Mouse (Mus musculus) layer of hippocampus, postnatal 14 days (tissue): Measurements from ENCODE around the gene Tmem190. TPM values are rescaled to one million over a fixed set of nuclear protein-coding genes. Genes with fewer than 3 reads are reported as not detected.
"Not testable (repeated sequence)": the region's sequence is repeated elsewhere in the genome, so short reads cannot be mapped to it uniquely, and the experiment has no call there.

Source experiments
- DNase-seq, 2 experiments: peaks; one replicate each; pipeline ENCODE4 v3.0.0; 2021 to 2022; ENCODE audit warnings: low spot score in 2 of 2, mixed read lengths in 1 of 2
- total RNA-seq, 2 experiments: library from RNA; stranded (reverse); gene quantifications; 2 replicates each; pipeline ENCODE4 v1.2.3; 2021

The Tmem190 gene
- total RNA-seq, 2 experiments from 2014 or later = not detected

DNA sequence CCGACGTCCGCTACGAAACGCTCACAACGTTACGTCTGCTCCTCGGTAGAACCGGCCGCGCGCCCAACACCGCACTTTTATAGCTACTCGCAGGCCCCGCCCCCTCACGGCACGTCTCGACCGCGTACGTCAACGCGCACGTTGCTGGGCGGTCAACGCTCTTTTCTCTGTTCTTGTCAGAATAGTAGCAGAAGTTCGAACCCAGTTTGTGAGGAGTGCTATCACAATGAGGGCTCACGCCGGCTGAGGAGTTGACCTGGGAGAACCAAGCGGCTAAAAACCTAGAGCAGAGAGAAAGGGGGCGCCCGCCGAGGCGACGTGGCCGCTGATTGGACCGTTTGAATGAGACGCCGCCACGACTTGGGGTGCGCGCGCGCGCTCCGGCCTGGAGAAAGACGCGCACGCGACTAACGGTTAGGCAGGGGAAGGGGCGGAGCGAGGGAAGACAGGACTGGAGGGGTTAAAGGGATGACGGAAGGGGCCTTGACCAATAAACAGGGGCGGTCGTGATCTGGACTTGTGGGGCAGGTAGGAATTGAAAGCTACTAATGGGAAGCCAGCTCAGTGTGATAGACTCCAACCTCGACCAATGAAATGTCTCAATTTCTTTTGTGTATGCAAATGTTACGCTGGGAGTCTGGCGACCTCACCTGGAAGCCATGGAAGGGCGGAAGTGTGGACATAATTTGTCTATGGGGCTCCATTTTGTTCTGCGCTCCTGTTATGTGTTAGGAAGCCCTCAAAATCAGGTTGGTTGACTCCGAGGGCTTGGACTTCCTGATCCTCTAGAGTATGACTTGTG lies 29.8 kb downstream of the Tmem190 start, which contains the start of gene Ube2s:
Gene Ube2s, minus strand, starts transcription at position 288 of the 802 bp plus-strand sequence.
- DNase-seq = peak; percentile 98 to 99

DNA sequence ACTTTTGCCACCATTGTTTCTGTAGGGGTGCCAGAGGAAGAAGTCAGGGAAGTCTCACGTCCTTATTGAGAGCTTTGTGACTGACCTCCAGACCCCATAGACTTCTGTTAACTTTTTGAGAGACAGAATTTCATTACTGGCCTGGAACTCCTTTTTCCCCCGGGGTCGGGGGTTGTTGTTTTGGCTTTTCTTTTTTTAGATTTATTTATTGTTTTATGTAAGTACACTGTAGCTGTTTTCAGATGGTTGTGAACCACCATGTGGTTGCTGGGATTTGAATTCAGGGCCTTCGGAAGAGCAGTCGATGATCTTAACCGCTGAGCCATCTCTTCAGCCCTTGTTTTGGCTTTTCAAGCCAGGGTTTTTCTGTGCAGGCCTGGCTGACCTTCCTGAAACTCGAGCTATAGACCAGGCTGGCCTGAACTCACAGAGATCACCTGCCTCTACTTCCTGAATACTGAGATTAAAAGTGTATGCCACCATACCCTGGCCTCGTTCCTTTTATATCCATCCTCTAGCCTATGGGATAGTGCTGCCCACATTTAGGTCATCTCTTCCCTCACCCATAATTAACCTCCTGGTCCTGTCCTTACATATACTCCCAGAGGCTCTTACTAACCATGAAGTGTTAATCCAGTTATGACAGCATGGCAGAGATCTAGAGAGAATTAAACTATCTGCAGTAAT lies 30.5 kb downstream of the Tmem190 start:
- no peak for DNase-seq

DNA sequence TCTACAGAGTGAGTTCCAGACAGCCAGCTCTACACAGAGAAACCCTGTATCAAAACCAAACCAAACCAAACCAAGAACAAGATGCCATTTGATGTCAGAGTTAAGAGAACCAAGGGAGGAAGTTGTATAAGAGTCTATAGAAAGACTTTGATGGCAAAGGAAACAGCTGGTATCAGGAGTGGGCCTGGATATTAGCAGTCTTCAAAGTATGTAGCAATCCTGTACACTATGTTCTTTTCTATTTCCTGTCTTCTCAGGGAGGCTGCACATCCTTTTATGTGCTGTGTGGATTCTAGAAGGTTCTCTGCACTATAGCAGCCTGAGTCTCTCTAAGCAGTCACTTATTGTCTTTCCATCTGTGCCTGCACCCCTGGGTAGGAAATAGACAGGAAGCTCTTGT lies 33.8 kb downstream of the Tmem190 start:
- DNase-seq = no peak

DNA sequence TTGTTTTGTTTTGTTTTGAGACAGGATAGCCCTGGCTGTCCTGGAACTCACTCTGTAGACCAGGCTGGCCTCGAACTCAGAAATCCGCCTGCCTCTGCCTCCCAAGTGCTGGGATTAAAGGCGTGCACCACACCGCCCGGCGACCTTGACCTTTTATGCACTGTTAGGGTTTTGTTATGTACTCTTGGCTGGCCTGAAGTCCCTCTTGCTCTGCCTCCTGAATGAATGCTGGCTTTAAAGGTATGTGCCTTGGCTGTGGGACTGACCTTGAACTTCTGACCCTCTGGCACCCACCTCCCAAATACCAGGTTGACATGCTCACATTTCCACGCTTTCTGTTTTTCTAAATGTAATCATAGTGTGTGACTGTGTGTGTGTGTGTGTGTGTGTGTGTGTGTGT lies 38.2 kb downstream of the Tmem190 start:
- not testable (repeated sequence) for DNase-seq

DNA sequence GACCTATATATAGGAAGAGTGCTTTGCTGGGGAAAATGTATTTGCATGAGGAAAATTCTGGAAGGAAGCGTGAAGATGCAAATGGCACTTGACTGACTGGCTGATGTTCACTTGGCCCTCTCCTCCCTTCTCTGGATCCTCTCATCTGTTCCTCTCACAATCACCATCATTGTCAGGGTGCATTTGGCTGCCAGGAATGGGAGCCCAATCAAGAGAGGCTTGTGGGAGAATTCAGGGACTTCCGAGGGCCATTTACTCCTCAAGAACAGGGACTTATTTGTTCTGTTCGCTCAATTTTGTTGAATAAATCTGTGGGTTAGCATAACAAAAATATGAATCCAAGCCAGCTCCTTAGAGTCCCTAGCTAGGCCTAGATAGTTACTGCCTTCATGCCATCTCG lies 39.0 kb downstream of the Tmem190 start:
- peak; percentile 38 to 69 for DNase-seq

DNA sequence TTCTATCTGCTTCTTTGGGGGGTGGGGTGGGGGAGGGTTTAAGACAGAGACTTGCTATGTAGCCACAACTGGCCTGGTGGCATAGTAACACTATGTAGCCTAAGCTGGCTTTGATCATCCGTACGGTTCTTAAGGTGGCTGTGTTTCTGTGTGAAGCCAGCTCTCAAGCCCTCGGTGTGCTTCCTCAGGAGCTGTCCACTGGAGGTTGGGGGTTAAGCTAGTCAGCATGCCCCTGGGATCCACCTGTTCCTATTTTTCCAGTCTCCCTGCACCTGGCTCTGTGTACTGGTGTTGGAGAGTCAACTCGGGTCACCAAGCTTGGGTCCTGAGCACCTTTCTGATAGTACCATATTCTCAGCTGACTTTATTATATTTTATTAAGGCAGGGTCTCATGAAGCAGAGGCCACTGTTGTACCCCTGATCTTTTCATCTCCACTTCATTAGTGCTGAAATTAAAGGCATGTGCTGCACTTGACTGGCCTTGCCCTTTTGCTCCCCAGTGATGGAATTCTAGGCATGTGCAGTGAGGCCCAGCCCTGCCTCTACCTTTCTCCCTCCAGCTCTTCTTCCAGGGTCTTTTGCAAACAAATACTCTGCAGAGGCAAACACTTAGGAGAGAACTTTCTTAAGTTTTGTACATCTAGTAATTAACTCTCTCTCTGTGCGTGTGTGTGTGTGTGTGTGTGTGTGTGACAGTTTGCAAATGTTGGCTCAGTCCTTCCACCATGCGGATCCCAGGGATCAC lies 39.6 kb downstream of the Tmem190 start:
- no peak for DNase-seq

DNA sequence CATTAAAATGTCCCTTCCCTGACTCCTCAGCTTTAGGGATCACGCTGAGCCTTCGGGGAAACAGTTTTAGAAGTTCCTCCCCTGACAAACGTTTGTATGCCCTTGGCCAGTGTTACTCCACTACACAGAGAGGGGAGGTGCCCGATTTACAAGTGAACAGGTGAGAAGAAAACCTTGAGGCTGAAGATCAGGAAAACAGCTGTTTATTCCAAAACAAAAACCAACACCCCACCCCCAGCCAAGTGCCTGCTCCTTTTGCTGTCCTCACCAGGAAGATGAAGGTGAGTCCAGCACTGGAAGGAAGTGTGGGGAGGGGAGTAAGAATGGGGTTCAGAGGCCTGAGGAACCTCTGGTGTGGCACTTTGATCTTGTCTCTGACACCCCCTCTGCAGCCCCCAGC lies 42.6 kb downstream of the Tmem190 start:
- no peak for DNase-seq

DNA sequence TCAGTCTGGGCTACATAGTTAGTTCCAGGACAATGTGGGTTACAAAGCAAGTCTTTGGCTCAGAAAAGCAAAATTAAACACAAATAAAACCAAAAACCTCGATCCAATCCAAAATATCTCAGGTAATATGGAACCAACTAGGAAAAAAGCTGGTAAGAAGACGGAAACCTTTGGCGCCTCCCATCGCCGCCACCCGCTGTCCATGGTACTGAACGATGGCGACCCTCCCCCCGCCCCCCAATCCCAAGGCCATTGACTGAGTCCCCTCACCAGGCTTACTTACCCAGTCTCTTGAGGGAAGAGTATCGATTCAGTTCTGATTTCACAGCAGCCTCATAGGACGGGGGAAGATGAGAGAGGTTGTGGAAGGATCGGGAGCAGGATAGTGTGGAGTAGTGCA lies 47.7 kb downstream of the Tmem190 start:
- DNase-seq = no peak

Other genes with a start within 250 kb of the Tmem190 start
- gene Syt5, start 235.4 kb upstream of the Tmem190 start, total RNA-seq = 100 to 1,000 TPM; 193 to 200 TPM
- under 1 TPM; 0.35 to 0.36 TPM for gene Ptprh, start 178.9 kb upstream of the Tmem190 start, total RNA-seq
- 10 to 100 TPM; 15.0 to 18.4 TPM for gene Tmem86b, start 151.5 kb upstream of the Tmem190 start, total RNA-seq
- 100 to 1,000 TPM; 140 TPM for gene Ppp6r1, start 123.9 kb upstream of the Tmem190 start, total RNA-seq
- 10 to 100 TPM; 89.0 to 94.8 TPM for gene Hspbp1, start 97.9 kb upstream of the Tmem190 start, total RNA-seq
- 100 to 1,000 TPM; 306 to 327 TPM for gene Brsk1, start 92.3 kb upstream of the Tmem190 start, total RNA-seq
- gene Tmem150b, start 57.7 kb upstream of the Tmem190 start, total RNA-seq = not detected
- 10 to 100 TPM; 38.9 to 44.2 TPM for gene Kmt5c, start 42.8 kb upstream of the Tmem190 start, total RNA-seq
- gene Cox6b2, start 29.8 kb upstream of the Tmem190 start, total RNA-seq = 1 to 10 TPM; 4.7 to 8.6 TPM
- gene Fam71e2, start 11.6 kb upstream of the Tmem190 start, total RNA-seq = not detected
- gene Il11, start 78 bp upstream of the Tmem190 start, total RNA-seq = under 1 TPM; 0.21 to 0.38 TPM
- gene Tmem238, start 6.7 kb downstream of the Tmem190 start, total RNA-seq = 1 to 10 TPM; 2.4 to 2.6 TPM
- gene Rpl28, start 9.9 kb downstream of the Tmem190 start, total RNA-seq = 100 to 1,000 TPM; 498 to 526 TPM
- 100 to 1,000 TPM; 103 to 123 TPM for gene Ube2s, start 29.7 kb downstream of the Tmem190 start, total RNA-seq
- 100 to 1,000 TPM; 134 to 137 TPM for gene Shisa7, start 61.8 kb downstream of the Tmem190 start, total RNA-seq
- gene Isoc2b, start 87.3 kb downstream of the Tmem190 start, total RNA-seq = 1 to 10 TPM; 3.2 to 5.5 TPM
- 1 to 10 TPM; 8.9 to 9.8 TPM for gene Isoc2a, start 94.2 kb downstream of the Tmem190 start, total RNA-seq
- under 1 TPM; 0.41 to 0.44 TPM for gene Gm36210, start 123.6 kb downstream of the Tmem190 start, total RNA-seq
- 10 to 100 TPM; 11.5 to 14.6 TPM for gene Zfp628, start 132.3 kb downstream of the Tmem190 start, total RNA-seq
- 10 to 100 TPM; 67.8 to 76.2 TPM for gene Nat14, start 139.1 kb downstream of the Tmem190 start, total RNA-seq
- 1 to 10 TPM; 2.7 to 2.8 TPM for gene Ssc5d, start 142.8 kb downstream of the Tmem190 start, total RNA-seq
- gene Sbk2, start 181.5 kb downstream of the Tmem190 start, total RNA-seq = not detected
- under 1 TPM; 0.44 to 0.67 TPM for gene Sbk3, start 188.2 kb downstream of the Tmem190 start, total RNA-seq
- gene Zfp579, start 213.2 kb downstream of the Tmem190 start, total RNA-seq = 10 to 100 TPM; 36.9 to 39.0 TPM
- gene Zfp524, start 231.5 kb downstream of the Tmem190 start, total RNA-seq = 1 to 10 TPM; 5.7 to 6.4 TPM
- gene Fiz1, start 231.8 kb downstream of the Tmem190 start, total RNA-seq = 10 to 100 TPM; 21.4 to 27.7 TPM
- not detected for gene Gm44973, start 232.6 kb downstream of the Tmem190 start, total RNA-seq
- gene Zfp865, start 237.4 kb downstream of the Tmem190 start, total RNA-seq = 10 to 100 TPM; 34.6 to 35.8 TPM
- gene Ccdc106, start 237.6 kb downstream of the Tmem190 start, total RNA-seq = 10 to 100 TPM; 65.6 to 67.2 TPM